Comparison of ENCODE assay signal across 11 mouse cellular contexts in genomic region chr7:73243591-73244355, GRCm38 (mm10).
DNase-seq lines count a peak whose midpoint lies in the region; ATAC-seq and TF ChIP-seq lines count a peak whose summit lies in the region.
"Had no signal": no experiment of that assay in that cellular context is flagged by ENCODE, and none has a peak within 500 bp of the region (broad histone marks: within the 10 kb centered on the region; RNA-seq: fewer than 3 reads in every experiment).

No protein-coding gene starts in this region.

- no peaks in the 10 kb centered on the region for H3K27me3 ChIP-seq in kidney, adult 2 months (replicated peaks; ENCODE audit: control insufficient read depth, insufficient read depth, low read length)
- H3K27me3 ChIP-seq in embryonic facial prominence, embryonic 14.5 days (replicated peaks; ENCODE audit: control insufficient read depth, insufficient read depth, low read length), result no peaks in the 10 kb centered on the region
- H3K27me3 ChIP-seq: forebrain, embryonic 15.5 days; heart, embryonic 15.5 days; megakaryocyte, embryonic 14.5 days had no signal

- TF ChIP-seq CTCF in kidney, adult 2 months (conservative IDR thresholded peaks at IDR 0.05; ENCODE audit: insufficient read depth, insufficient read length, low read depth, low read length), result no peak

- H3K4me3 ChIP-seq in kidney, adult 2 months (ENCODE audit: insufficient read depth, low read depth, low read length), result no peak overlapping the region
- H3K4me3 ChIP-seq in embryonic facial prominence, embryonic 14.5 days (ENCODE audit: low read depth, low read length), result no peak overlapping the region
- H3K4me3 ChIP-seq: forebrain, embryonic 15.5 days; heart, embryonic 15.5 days; megakaryocyte, embryonic 14.5 days had no signal

- H3K36me3 ChIP-seq in kidney, adult 2 months (ENCODE audit: control insufficient read depth, insufficient read depth, low read length), result no peaks in the 10 kb centered on the region
- H3K36me3 ChIP-seq in embryonic facial prominence, embryonic 14.5 days (ENCODE audit: control insufficient read depth, insufficient read depth, low read length), result no peaks in the 10 kb centered on the region
- H3K36me3 ChIP-seq: forebrain, embryonic 15.5 days; heart, embryonic 15.5 days had no signal

- peak; percentile 36 for DNase-seq in kidney, postnatal 10 days
- DNase-seq in kidney, adult 2 months, result no peak
- peak; percentile 73 for DNase-seq in embryonic facial prominence, embryonic 14.5 days (ENCODE audit: low spot score)
- peak; percentile 56 to 64 for DNase-seq in heart, adult 9 months (ENCODE audit: low spot score in 2 of 2)
- peak; percentile 52 for DNase-seq in skeletal muscle tissue, adult 2 months (ENCODE audit: low read depth, low spot score)
- DNase-seq in urinary bladder, postnatal 25 days (ENCODE audit: low spot score), result no peak
- no peak for DNase-seq in right cerebral cortex, postnatal 14 days
- DNase-seq: layer of hippocampus, postnatal 36 days had no signal

- TF ChIP-seq POLR2A in kidney, adult 2 months (IDR thresholded peaks at IDR 0.05; ENCODE audit: low read depth, low read length), result no peak

- H3K9me3 ChIP-seq in embryonic facial prominence, embryonic 14.5 days (ENCODE audit: control insufficient read depth, low read length), result no peaks in the 10 kb centered on the region
- H3K9me3 ChIP-seq: forebrain, embryonic 15.5 days; heart, embryonic 15.5 days had no signal

- ATAC-seq in embryonic facial prominence, embryonic 14.5 days (ENCODE audit: low read depth), result peak; percentile 70
- ATAC-seq: forebrain, embryonic 15.5 days had no signal

- no peak overlapping the region for H3K27ac ChIP-seq in kidney, adult 2 months (ENCODE audit: insufficient read depth, low read depth, low read length)
- no peak overlapping the region for H3K27ac ChIP-seq in embryonic facial prominence, embryonic 14.5 days (replicated peaks; ENCODE audit: low read depth, low read length)
- H3K27ac ChIP-seq: forebrain, embryonic 15.5 days; heart, embryonic 15.5 days had no signal

- no peak overlapping the region for H3K9ac ChIP-seq in embryonic facial prominence, embryonic 14.5 days (ENCODE audit: low read depth, low read length)
- H3K9ac ChIP-seq: forebrain, embryonic 15.5 days; heart, embryonic 15.5 days had no signal

- no peak overlapping the region for H3K4me2 ChIP-seq in embryonic facial prominence, embryonic 14.5 days (ENCODE audit: low read depth, low read length)
- H3K4me2 ChIP-seq: forebrain, embryonic 15.5 days; heart, embryonic 15.5 days had no signal

- WGBS in kidney, adult 2 months, result 73% methylated on average over 9 of the region's 9 CpGs
- WGBS in embryonic facial prominence, embryonic 14.5 days, result 52% methylated on average over 9 of the region's 9 CpGs

- H3K4me1 ChIP-seq in kidney, adult 2 months (ENCODE audit: control insufficient read depth, insufficient read depth, low read length), result no peaks in the 10 kb centered on the region
- H3K4me1 ChIP-seq in embryonic facial prominence, embryonic 14.5 days (ENCODE audit: control insufficient read depth, insufficient read depth, low read length), result 0 out of 2 replicates have a peak, but pooled peaks cover 3% of the 10 kb centered on the region
- H3K4me1 ChIP-seq: forebrain, embryonic 15.5 days; heart, embryonic 15.5 days; megakaryocyte, embryonic 14.5 days had no signal

Comparison
In these comparisons a context has a peak if more than half of its experiments do, and no peak if none do; other contexts are left out.
1. DNase-seq: peak in kidney, postnatal 10 days (single experiment), embryonic facial prominence, embryonic 14.5 days (single experiment), heart, adult 9 months (2 of 2) and skeletal muscle tissue, adult 2 months (single experiment); none in kidney, adult 2 months (single experiment), urinary bladder, postnatal 25 days (single experiment) and right cerebral cortex, postnatal 14 days (single experiment).